Mouse (Mus musculus) forebrain, embryonic 14.5 days (tissue): ENCODE data around the gene D16Ertd472e. TPM values are rescaled to one million over a fixed set of nuclear protein-coding genes. Genes with fewer than 3 reads are reported as not detected.
"Not testable (repeated sequence)": the region's sequence is repeated elsewhere in the genome, so short reads cannot be mapped to it uniquely, and the experiment has no call there.

Source experiments
- ATAC-seq: fragments of 200-750 bp; cut with Nextera tagmentation; 2 replicates; pipeline ENCODE4 v1.8.0; 2017; ENCODE audit warnings: mild to moderate bottlenecking, moderate library complexity
- DNase-seq: peaks from one replicate; pipeline ENCODE4 v3.0.0-alpha.2; 2015; ENCODE audit warnings: low spot score
- H3K27ac ChIP-seq: fragments of 300-500 bp; sonication (generic); 2 replicates; pipeline ENCODE4 v1.5.1; 2014; ENCODE audit warnings: low read depth, mild to moderate bottlenecking, control low read depth, low read length, moderate library complexity
- H3K27me3 ChIP-seq: fragments of 300-500 bp; sonication (generic); replicated peaks from 2 replicates; pipeline ENCODE4 v1.6.1; 2014; ENCODE audit warnings: low read length, control low read depth, mixed read lengths; ENCODE audit not compliant: control insufficient read depth, insufficient read depth
- H3K36me3 ChIP-seq: fragments of 300-500 bp; sonication (generic); 2 replicates; pipeline ENCODE4 v1.6.1; 2014; ENCODE audit warnings: low read length, control low read depth; ENCODE audit not compliant: control insufficient read depth, insufficient read depth
- H3K4me1 ChIP-seq: fragments of 300-500 bp; sonication (generic); 2 replicates; pipeline ENCODE4 v1.6.1; 2014; ENCODE audit warnings: antibody characterized with exemption, low read length, control low read depth; ENCODE audit not compliant: control insufficient read depth, insufficient read depth
- H3K4me2 ChIP-seq: fragments of 300-500 bp; sonication (generic); 2 replicates; pipeline ENCODE4 v1.6.1; 2014; ENCODE audit warnings: mild to moderate bottlenecking, control low read depth, low read length
- H3K4me3 ChIP-seq: fragments of 300-500 bp; sonication (generic); 2 replicates; pipeline ENCODE4 v1.5.1; 2014; ENCODE audit warnings: low read depth, low read length, control low read depth
- H3K9ac ChIP-seq: fragments of 300-500 bp; sonication (generic); 2 replicates; pipeline ENCODE4 v1.6.1; 2014; ENCODE audit warnings: mild to moderate bottlenecking, low read length, control low read depth, moderate library complexity
- H3K9me3 ChIP-seq: fragments of 300-500 bp; sonication (generic); replicated peaks from 2 replicates; pipeline ENCODE4 v1.6.1; 2016; ENCODE audit warnings: low read length, control low read depth, mixed read lengths; ENCODE audit not compliant: control insufficient read depth
- WGBS: fragments of 180-500 bp; shearing (Covaris S2); extraction: QIAGEN DNeasy Blood & Tissue Kit; methylation state at CpG from one replicate; pipeline ENCODE4 v1.1.7; 2014; 5-methylcytosine and 5-hydroxymethylcytosine counted together
- polyA plus RNA-seq: library from polyadenylated mRNA; unstranded; fragments of >200 nt; fragmentation: Nextera tagmentation; extraction: Ambion mirVana; gene quantifications from 2 replicates; pipeline ENCODE4 v1.2.1, GENCODE M21; 2014

Gene D16Ertd472e
- polyA plus RNA-seq, 1 experiment from 2014 or later = 7.3 TPM

- H3K27me3 ChIP-seq = no peaks in the 10 kb centered on the region
- H3K4me3 ChIP-seq = no peak overlapping the region
- no peaks in the 10 kb centered on the region for H3K9me3 ChIP-seq
- 19% methylated on average over 6 of the region's 6 CpGs for WGBS
- no peak overlapping the region for H3K9ac ChIP-seq
- no peaks in the 10 kb centered on the region for H3K36me3 ChIP-seq
- ATAC-seq = no peak
- DNase-seq = peak; percentile 39
- no peak overlapping the region for H3K27ac ChIP-seq
- H3K4me2 ChIP-seq = no peak overlapping the region
- no peaks in the 10 kb centered on the region; the same call in 1 of the 2 replicates for H3K4me1 ChIP-seq
These were observed 44.4 kb downstream of the D16Ertd472e start for GRCm38 (mm10) chr16:78531957-78532605.

GRCm38 (mm10) chr16:78522974-78523373, 53.5 kb downstream of the D16Ertd472e start:
- Histone ChIP-seq H3K36me3 (no peaks in the 10 kb centered on the region), H3K4me3 (no peak overlapping the region), H3K9ac (no peak overlapping the region), H3K27me3 (no peaks in the 10 kb centered on the region), H3K4me2 (no peak overlapping the region), H3K9me3 (no peaks in the 10 kb centered on the region), H3K4me1 (no peaks in the 10 kb centered on the region), H3K27ac (no peak overlapping the region)
- ATAC-seq = no peak
- WGBS = 96% methylated on average over 4 of the region's 4 CpGs
- no peak for DNase-seq

GRCm38 (mm10) chr16:78518697-78519096, 57.8 kb downstream of the D16Ertd472e start:
- Histone ChIP-seq H3K4me2 (no peak overlapping the region), H3K4me1 (no peaks in the 10 kb centered on the region), H3K4me3 (no peak overlapping the region), H3K27ac (no peak overlapping the region), H3K36me3 (no peaks in the 10 kb centered on the region), H3K27me3 (no peaks in the 10 kb centered on the region), H3K9me3 (no peaks in the 10 kb centered on the region), H3K9ac (no peak overlapping the region)
- no peak for DNase-seq
- ATAC-seq = no peak
- 83% methylated on average over 7 of the region's 7 CpGs for WGBS

- Histone ChIP-seq H3K9me3 (no peaks in the 10 kb centered on the region), H3K4me3 (no peak overlapping the region), H3K4me1 (no peaks in the 10 kb centered on the region), H3K9ac (no peak overlapping the region), H3K27ac (no peak overlapping the region), H3K4me2 (no peak overlapping the region), H3K36me3 (no peaks in the 10 kb centered on the region), H3K27me3 (no peaks in the 10 kb centered on the region)
- 89% methylated on average over 2 of the region's 2 CpGs for WGBS
- DNase-seq (no peak), ATAC-seq (no peak)
These were observed 59.3 kb downstream of the D16Ertd472e start for GRCm38 (mm10) chr16:78517171-78517570.

- H3K4me3 ChIP-seq = no peak overlapping the region
- H3K27me3 ChIP-seq = no peaks in the 10 kb centered on the region
- no peak overlapping the region for H3K4me2 ChIP-seq
- no peak overlapping the region for H3K9ac ChIP-seq
- WGBS = 94% methylated on average over 8 of the region's 8 CpGs
- DNase-seq (no peak), ATAC-seq (no peak)
- H3K27ac ChIP-seq = no peak overlapping the region
- no peaks in the 10 kb centered on the region for H3K9me3 ChIP-seq
- no peaks in the 10 kb centered on the region for H3K36me3 ChIP-seq
- H3K4me1 ChIP-seq = no peaks in the 10 kb centered on the region
These were observed 65.0 kb downstream of the D16Ertd472e start for GRCm38 (mm10) chr16:78511526-78511925.

GRCm38 (mm10) chr16:78502492-78502891, 74.0 kb downstream of the D16Ertd472e start:
- ATAC-seq (no peak), DNase-seq (no peak)
- no peaks in the 10 kb centered on the region for H3K9me3 ChIP-seq
- H3K4me2 ChIP-seq = no peak overlapping the region
- H3K36me3 ChIP-seq = no peaks in the 10 kb centered on the region
- H3K9ac ChIP-seq = no peak overlapping the region
- H3K4me1 ChIP-seq = no peaks in the 10 kb centered on the region
- H3K4me3 ChIP-seq = no peak overlapping the region
- H3K27ac ChIP-seq = no peak overlapping the region
- no peaks in the 10 kb centered on the region for H3K27me3 ChIP-seq
- 92% methylated on average over 9 of the region's 9 CpGs for WGBS

GRCm38 (mm10) chr16:78492696-78493095, 83.8 kb downstream of the D16Ertd472e start:
- 97% methylated on average over 12 of the region's 12 CpGs for WGBS
- not testable (repeated sequence) for H3K4me2 ChIP-seq, H3K4me1 ChIP-seq, H3K36me3 ChIP-seq, H3K27ac ChIP-seq, ATAC-seq, H3K27me3 ChIP-seq, H3K9me3 ChIP-seq, H3K9ac ChIP-seq, DNase-seq, H3K4me3 ChIP-seq

GRCm38 (mm10) chr16:78490779-78491178, 85.7 kb downstream of the D16Ertd472e start:
- Histone ChIP-seq H3K4me1 (no peaks in the 10 kb centered on the region), H3K4me3 (no peak overlapping the region), H3K9me3 (no peaks in the 10 kb centered on the region), H3K27ac (no peak overlapping the region), H3K27me3 (no peaks in the 10 kb centered on the region), H3K9ac (no peak overlapping the region), H3K4me2 (peak overlapping the region; percentile 38; the same call in 1 of the 2 replicates), H3K36me3 (no peaks in the 10 kb centered on the region)
- WGBS = 33% methylated on average over 5 of the region's 5 CpGs
- DNase-seq = no peak
- ATAC-seq = no peak
